Mouse (Mus musculus) bone marrow, adult 2 months (tissue): ENCODE measurements around the gene Mylpf.

ENCODE experiments used
- CTCF ChIP-seq: fragments of 200-500 bp; IDR thresholded peaks from 2 replicates; pipeline ENCODE4 v1.5.1; 2011; ENCODE audit warnings: low read length, control low read depth; ENCODE audit not compliant: control insufficient read depth, insufficient read depth
- POLR2A ChIP-seq: fragments of 200-500 bp; IDR thresholded peaks from 2 replicates; pipeline ENCODE4 v1.6.1; 2011; ENCODE audit warnings: low read depth, mild to moderate bottlenecking, control low read depth, low read length, borderline replicate concordance; ENCODE audit not compliant: control insufficient read depth

GRCm38 (mm10) chr7:127255965-127256364 lies 47.3 kb downstream of the Mylpf start:
- TF ChIP-seq CTCF (no peak), POLR2A (no peak)
